Mouse (Mus musculus): ENCODE data around the gene Kctd6. TPM values are rescaled to one million over a fixed set of nuclear protein-coding genes. Genes with fewer than 3 reads are reported as not detected.
"Not testable (repeated sequence)": the region's sequence is repeated elsewhere in the genome, so short reads cannot be mapped to it uniquely, and the experiment has no call there.

Gene Kctd6
- 1.2 TPM in 2 replicates for polyA plus RNA-seq (2015; fragmentation: Nextera tagmentation; extraction: Ambion mirVana)

GRCm38 (mm10) chr14:8213803-8214224 is at the start of gene Kctd6:
TSS of gene Kctd6 (plus strand) at chr14:8214140.
- Histone ChIP-seq H3K4me2 (ENCODE audit: low read depth, low read length) (peak within 1 kb of the TSS; percentile 96), H3K9me3 (replicated peaks; ENCODE audit: control insufficient read depth, low read length) (no peaks in the 10 kb centered on the region), H3K9ac (ENCODE audit: low read depth, low read length) (peak within 1 kb of the TSS; percentile 92), H3K36me3 (ENCODE audit: control insufficient read depth, insufficient read depth) (no peaks in the 10 kb centered on the region), H3K4me1 (ENCODE audit: control insufficient read depth, low read depth, low read length) (peaks cover 14% of the 10 kb centered on the region), H3K4me3 (ENCODE audit: low read depth, low read length) (peak within 1 kb of the TSS; percentile 83), H3K27ac (ENCODE audit: low read length) (peak within 1 kb of the TSS; percentile 93), H3K27me3 (ENCODE audit: control insufficient read depth, insufficient read depth, low read depth, low read length) (no peaks in the 10 kb centered on the region)
- peak; percentile 93 for ATAC-seq (ENCODE audit: low read depth)
- WGBS (ENCODE audit: insufficient replicate concordance), result 0% methylated on average over 19 of the region's 49 CpGs

GRCm38 (mm10) chr14:8164463-8164862 is 49.5 kb upstream of the Kctd6 start:
- no peaks in the 10 kb centered on the region for H3K9me3 ChIP-seq (replicated peaks; ENCODE audit: control insufficient read depth, low read length)
- no peaks in the 10 kb centered on the region for H3K27me3 ChIP-seq (ENCODE audit: control insufficient read depth, insufficient read depth, low read depth, low read length)
- no peak overlapping the region for H3K27ac ChIP-seq (ENCODE audit: low read length)
- no peak for ATAC-seq (ENCODE audit: low read depth)
- no peak overlapping the region for H3K9ac ChIP-seq (ENCODE audit: low read depth, low read length)
- H3K4me3 ChIP-seq (ENCODE audit: low read depth, low read length), result no peak overlapping the region
- WGBS (ENCODE audit: insufficient replicate concordance), result 69% methylated on average over 7 of the region's 7 CpGs
- no peaks in the 10 kb centered on the region for H3K4me1 ChIP-seq (ENCODE audit: control insufficient read depth, low read depth, low read length)
- H3K4me2 ChIP-seq (ENCODE audit: low read depth, low read length), result no peak overlapping the region
- H3K36me3 ChIP-seq (ENCODE audit: control insufficient read depth, insufficient read depth), result peaks cover 26% of the 10 kb centered on the region

- Histone ChIP-seq H3K4me1 (ENCODE audit: control insufficient read depth, low read depth, low read length) (peaks cover 10% of the 10 kb centered on the region), H3K9me3 (replicated peaks; ENCODE audit: control insufficient read depth, low read length) (no peaks in the 10 kb centered on the region), H3K27ac (ENCODE audit: low read length) (peak within 1 kb of the TSS; percentile 89), H3K9ac (ENCODE audit: low read depth, low read length) (peak within 1 kb of the TSS; percentile 97), H3K36me3 (ENCODE audit: control insufficient read depth, insufficient read depth) (peaks cover 12% of the 10 kb centered on the region), H3K4me2 (ENCODE audit: low read depth, low read length) (peak within 1 kb of the TSS; percentile 96), H3K27me3 (ENCODE audit: control insufficient read depth, insufficient read depth, low read depth, low read length) (no peaks in the 10 kb centered on the region), H3K4me3 (ENCODE audit: low read depth, low read length) (peak within 1 kb of the TSS; percentile 98)
- under 1% methylated on average over 64 of the region's 64 CpGs for WGBS (ENCODE audit: insufficient replicate concordance)
- ATAC-seq (ENCODE audit: low read depth), result peak; percentile 97
Observed at GRCm38 (mm10) chr14:8172507-8173410, 41.2 kb upstream of the Kctd6 start, which contains the start of gene Pdhb. TSS of gene Pdhb (minus strand) at chr14:8173025.

GRCm38 (mm10) chr14:8173542-8174250 is 40.2 kb upstream of the Kctd6 start:
- H3K4me2 ChIP-seq (ENCODE audit: low read depth, low read length), result peak overlapping the region; percentile 96
- ATAC-seq (ENCODE audit: low read depth); H3K27me3 ChIP-seq (ENCODE audit: control insufficient read depth, insufficient read depth, low read depth, low read length); H3K9me3 ChIP-seq (replicated peaks; ENCODE audit: control insufficient read depth, low read length): not testable (repeated sequence)
- peaks cover 12% of the 10 kb centered on the region for H3K36me3 ChIP-seq (ENCODE audit: control insufficient read depth, insufficient read depth)
- H3K4me1 ChIP-seq (ENCODE audit: control insufficient read depth, low read depth, low read length), result peaks cover 10% of the 10 kb centered on the region
- peak overlapping the region; percentile 66 for H3K4me3 ChIP-seq (ENCODE audit: low read depth, low read length)
- WGBS (ENCODE audit: insufficient replicate concordance), result 14% methylated on average over 5 of the region's 7 CpGs
- peak overlapping the region; percentile 88 for H3K27ac ChIP-seq (ENCODE audit: low read length)
- H3K9ac ChIP-seq (ENCODE audit: low read depth, low read length), result peak overlapping the region; percentile 51

GRCm38 (mm10) chr14:8174634-8175033 is 39.3 kb upstream of the Kctd6 start:
- Histone ChIP-seq H3K27me3 (ENCODE audit: control insufficient read depth, insufficient read depth, low read depth, low read length) (no peaks in the 10 kb centered on the region), H3K4me2 (ENCODE audit: low read depth, low read length) (no peak overlapping the region), H3K4me3 (ENCODE audit: low read depth, low read length) (no peak overlapping the region), H3K9ac (ENCODE audit: low read depth, low read length) (no peak overlapping the region), H3K9me3 (replicated peaks; ENCODE audit: control insufficient read depth, low read length) (no peaks in the 10 kb centered on the region), H3K4me1 (ENCODE audit: control insufficient read depth, low read depth, low read length) (peaks cover 10% of the 10 kb centered on the region), H3K36me3 (ENCODE audit: control insufficient read depth, insufficient read depth) (peaks cover 4% of the 10 kb centered on the region), H3K27ac (ENCODE audit: low read length) (no peak overlapping the region)
- WGBS (ENCODE audit: insufficient replicate concordance), result 63% methylated on average over 5 of the region's 5 CpGs
- ATAC-seq (ENCODE audit: low read depth), result no peak

GRCm38 (mm10) chr14:8176251-8176650 is 37.7 kb upstream of the Kctd6 start:
- Histone ChIP-seq H3K4me1 (ENCODE audit: control insufficient read depth, low read depth, low read length) (peaks cover 10% of the 10 kb centered on the region), H3K27ac (ENCODE audit: low read length) (no peak overlapping the region), H3K27me3 (ENCODE audit: control insufficient read depth, insufficient read depth, low read depth, low read length) (no peaks in the 10 kb centered on the region), H3K4me3 (ENCODE audit: low read depth, low read length) (no peak overlapping the region), H3K4me2 (ENCODE audit: low read depth, low read length) (no peak overlapping the region), H3K36me3 (ENCODE audit: control insufficient read depth, insufficient read depth) (no peaks in the 10 kb centered on the region), H3K9ac (ENCODE audit: low read depth, low read length) (no peak overlapping the region), H3K9me3 (replicated peaks; ENCODE audit: control insufficient read depth, low read length) (no peaks in the 10 kb centered on the region)
- 26% methylated on average over 5 of the region's 5 CpGs for WGBS (ENCODE audit: insufficient replicate concordance)
- no peak for ATAC-seq (ENCODE audit: low read depth)

GRCm38 (mm10) chr14:8180371-8181035 is 33.4 kb upstream of the Kctd6 start:
- H3K36me3 ChIP-seq (ENCODE audit: control insufficient read depth, insufficient read depth), result no peaks in the 10 kb centered on the region
- H3K27me3 ChIP-seq (ENCODE audit: control insufficient read depth, insufficient read depth, low read depth, low read length), result no peaks in the 10 kb centered on the region
- H3K27ac ChIP-seq (ENCODE audit: low read length), result no peak overlapping the region
- H3K4me2 ChIP-seq (ENCODE audit: low read depth, low read length), result no peak overlapping the region
- no peak for ATAC-seq (ENCODE audit: low read depth)
- WGBS (ENCODE audit: insufficient replicate concordance), result 58% methylated on average over 4 of the region's 4 CpGs
- H3K4me1 ChIP-seq (ENCODE audit: control insufficient read depth, low read depth, low read length), result no peaks in the 10 kb centered on the region
- H3K4me3 ChIP-seq (ENCODE audit: low read depth, low read length), result no peak overlapping the region
- no peaks in the 10 kb centered on the region for H3K9me3 ChIP-seq (replicated peaks; ENCODE audit: control insufficient read depth, low read length)
- H3K9ac ChIP-seq (ENCODE audit: low read depth, low read length), result no peak overlapping the region

- no peaks in the 10 kb centered on the region for H3K27me3 ChIP-seq (ENCODE audit: control insufficient read depth, insufficient read depth, low read depth, low read length)
- H3K9ac ChIP-seq (ENCODE audit: low read depth, low read length), result no peak overlapping the region
- no peaks in the 10 kb centered on the region for H3K9me3 ChIP-seq (replicated peaks; ENCODE audit: control insufficient read depth, low read length)
- H3K27ac ChIP-seq (ENCODE audit: low read length), result no peak overlapping the region
- WGBS (ENCODE audit: insufficient replicate concordance), result 45% methylated on average over 3 of the region's 3 CpGs
- no peak overlapping the region for H3K4me3 ChIP-seq (ENCODE audit: low read depth, low read length)
- no peaks in the 10 kb centered on the region for H3K4me1 ChIP-seq (ENCODE audit: control insufficient read depth, low read depth, low read length)
- no peak overlapping the region for H3K4me2 ChIP-seq (ENCODE audit: low read depth, low read length)
- no peak for ATAC-seq (ENCODE audit: low read depth)
- H3K36me3 ChIP-seq (ENCODE audit: control insufficient read depth, insufficient read depth), result no peaks in the 10 kb centered on the region
Observed at GRCm38 (mm10) chr14:8183330-8183729, 30.6 kb upstream of the Kctd6 start.

Measured in liver, embryonic 16.5 days (tissue).